Mouse (Mus musculus) CD8-positive naive resting alpha-beta T cell, adult 57 days (primary cell): ENCODE measurements around the gene Calhm2. TPM values are rescaled to one million over a fixed set of nuclear protein-coding genes. Genes with fewer than 3 reads are reported as not detected.

ENCODE experiments used
- total RNA-seq: library from RNA; stranded (reverse); gene quantifications from one replicate; pipeline ENCODE4 v1.2.4, GENCODE M21; 2023

Calhm2 gene
- total RNA-seq: 7.7 TPM

GRCm38 (mm10) chr19:47137771-47138421, at the start of gene Calhm2:
Gene Calhm2 (minus strand): TSS chr19:47138294.

GRCm38 (mm10) chr19:47178431-47179271, 40.6 kb upstream of the Calhm2 start, which contains the start of gene Neurl1a:
Gene Neurl1a (plus strand): TSS chr19:47178820.

GRCm38 (mm10) chr19:47157664-47158063, 19.6 kb upstream of the Calhm2 start, which contains the start of gene Calhm3:
Gene Calhm3 (minus strand): TSS chr19:47157764.

GRCm38 (mm10) chr19:47144154-47144553, 6.1 kb upstream of the Calhm2 start, which contains the start of gene Calhm1:
Gene Calhm1 (minus strand): TSS chr19:47144254.

GRCm38 (mm10) chr19:47090550-47091156, 47.4 kb downstream of the Calhm2 start, which contains the start of the genes Usmg5 and Pdcd11:
Gene Usmg5 (minus strand): TSS chr19:47090647.
Gene Pdcd11 (plus strand): TSS chr19:47090768.

GRCm38 (mm10) chr19:47067096-47067882, 70.8 kb downstream of the Calhm2 start, which contains the start of gene Taf5:
Gene Taf5 (plus strand): TSS chr19:47067746.

Other genes with a start within 250 kb of the Calhm2 start
- gene Ina, start 123.6 kb downstream of the Calhm2 start, total RNA-seq: not detected
- 52.9 TPM for gene Nt5c2, start 123.1 kb downstream of the Calhm2 start, total RNA-seq
- gene Pcgf6, start 87.4 kb downstream of the Calhm2 start, total RNA-seq: 22.4 TPM
- 9.3 TPM for gene Taf5, start 70.5 kb downstream of the Calhm2 start, total RNA-seq
- gene Usmg5, start 47.6 kb downstream of the Calhm2 start, total RNA-seq: 136 TPM
- 45.4 TPM for gene Pdcd11, start 47.5 kb downstream of the Calhm2 start, total RNA-seq
- gene Calhm1, start 6.0 kb upstream of the Calhm2 start, total RNA-seq: not detected
- not detected for gene Calhm3, start 19.5 kb upstream of the Calhm2 start, total RNA-seq
- not detected for gene Neurl1a, start 40.5 kb upstream of the Calhm2 start, total RNA-seq